Mouse (Mus musculus) liver, embryonic 13.5 days (tissue): ENCODE measurements around the gene Dda1. TPM values are rescaled to one million over a fixed set of nuclear protein-coding genes. Genes with fewer than 3 reads are reported as not detected.
"Not testable (repeated sequence)": the region's sequence is repeated elsewhere in the genome, so short reads cannot be mapped to it uniquely, and the experiment has no call there.

Experiments
- ATAC-seq: fragments of 200-750 bp; cut with Nextera tagmentation; 2 replicates; pipeline ENCODE4 v1.8.0; 2017; ENCODE audit warnings: low read depth, mild to moderate bottlenecking, moderate number of reproducible peaks, moderate library complexity
- DNase-seq: peaks from one replicate; pipeline ENCODE4 v3.0.0; 2022
- H3K27ac ChIP-seq: fragments of 300-500 bp; sonication (generic); 2 replicates; pipeline ENCODE4 v1.5.1; 2015; ENCODE audit warnings: moderate library complexity, mild to moderate bottlenecking, inconsistent platforms
- H3K27me3 ChIP-seq: fragments of 300-500 bp; sonication (generic); 2 replicates; pipeline ENCODE4 v1.6.1; 2015; ENCODE audit warnings: mild to moderate bottlenecking, inconsistent platforms
- H3K36me3 ChIP-seq: fragments of 300-500 bp; sonication (generic); 2 replicates; pipeline ENCODE4 v1.6.1; 2015; ENCODE audit warnings: mild to moderate bottlenecking, inconsistent platforms
- H3K4me1 ChIP-seq: fragments of 300-500 bp; sonication (generic); replicated peaks from 2 replicates; pipeline ENCODE4 v1.6.1; 2015; ENCODE audit warnings: inconsistent platforms
- H3K4me2 ChIP-seq: fragments of 300-500 bp; sonication (generic); 2 replicates; pipeline ENCODE4 v1.6.1; 2015; ENCODE audit warnings: inconsistent platforms, mild to moderate bottlenecking, moderate library complexity
- H3K4me3 ChIP-seq: fragments of 300-500 bp; sonication (generic); replicated peaks from 2 replicates; pipeline ENCODE4 v1.5.1; 2015; ENCODE audit warnings: mild to moderate bottlenecking, inconsistent platforms
- H3K9ac ChIP-seq: fragments of 300-500 bp; sonication (generic); 2 replicates; pipeline ENCODE4 v1.6.1; 2015; ENCODE audit warnings: mild to moderate bottlenecking, inconsistent platforms
- H3K9me3 ChIP-seq: fragments of 300-500 bp; sonication (generic); replicated peaks from 2 replicates; pipeline ENCODE4 v1.6.1; 2016; ENCODE audit warnings: inconsistent platforms
- WGBS: fragments of 180-500 bp; shearing (Covaris S2); methylation state at CpG from one replicate; pipeline ENCODE4 v1.1.7; 2015; ENCODE audit not compliant: insufficient replicate concordance; 5-methylcytosine and 5-hydroxymethylcytosine counted together
- polyA plus RNA-seq: library from polyadenylated mRNA; unstranded; fragments of >200 nt; fragmentation: Nextera tagmentation; extraction: Ambion mirVana; gene quantifications from 2 replicates; pipeline ENCODE4 v1.2.1, GENCODE M21; 2015

Dda1 gene
- polyA plus RNA-seq = 50.9 and 51.6 TPM in 2 replicates

GRCm38 (mm10) chr8:71468916-71469315 lies at the start of gene Dda1:
Gene Dda1 (plus strand): TSS chr8:71469199.
- Histone ChIP-seq H3K4me2 (peak within 1 kb of the TSS; percentile 96), H3K9me3 (no peaks in the 10 kb centered on the region), H3K4me3 (peak within 1 kb of the TSS; percentile 90), H3K27me3 (no peaks in the 10 kb centered on the region), H3K9ac (peak within 1 kb of the TSS; percentile 88), H3K36me3 (peaks cover 45% of the 10 kb centered on the region), H3K27ac (peak within 1 kb of the TSS; percentile 80), H3K4me1 (peaks cover 42% of the 10 kb centered on the region)
- DNase-seq (peak; percentile 98), ATAC-seq (peak; percentile 84)
- 0% methylated on average over 52 of the region's 52 CpGs for WGBS

- ATAC-seq (no peak), DNase-seq (no peak)
- Histone ChIP-seq H3K9ac (no peak overlapping the region), H3K9me3 (no peaks in the 10 kb centered on the region), H3K27me3 (peaks cover 3% of the 10 kb centered on the region; the same call in 1 of the 2 replicates), H3K36me3 (no peaks in the 10 kb centered on the region), H3K27ac (no peak overlapping the region), H3K4me3 (no peak overlapping the region), H3K4me1 (no peaks in the 10 kb centered on the region), H3K4me2 (no peak overlapping the region)
Observed at GRCm38 (mm10) chr8:71422121-71422520, 46.9 kb upstream of the Dda1 start.

- not testable (repeated sequence) for H3K9ac ChIP-seq, H3K27me3 ChIP-seq, H3K36me3 ChIP-seq, H3K4me3 ChIP-seq, H3K4me1 ChIP-seq, H3K27ac ChIP-seq, H3K9me3 ChIP-seq, ATAC-seq, DNase-seq, H3K4me2 ChIP-seq
- 58% methylated on average over 1 of the region's 1 CpGs for WGBS
Observed at GRCm38 (mm10) chr8:71432935-71433334, 36.1 kb upstream of the Dda1 start.

GRCm38 (mm10) chr8:71437041-71437440 lies 32.0 kb upstream of the Dda1 start:
- no peak overlapping the region for H3K4me2 ChIP-seq
- no peak for ATAC-seq
- H3K9me3 ChIP-seq = no peaks in the 10 kb centered on the region
- H3K4me1 ChIP-seq = no peaks in the 10 kb centered on the region
- no peaks in the 10 kb centered on the region for H3K36me3 ChIP-seq
- no peak overlapping the region for H3K9ac ChIP-seq
- no peak overlapping the region for H3K27ac ChIP-seq
- 40% methylated on average over 3 of the region's 3 CpGs for WGBS
- H3K4me3 ChIP-seq = no peak overlapping the region
- no peak for DNase-seq
- peaks cover 3% of the 10 kb centered on the region; the same call in 1 of the 2 replicates for H3K27me3 ChIP-seq

GRCm38 (mm10) chr8:71441404-71441803 lies 27.6 kb upstream of the Dda1 start:
- H3K9me3 ChIP-seq = no peaks in the 10 kb centered on the region
- H3K27me3 ChIP-seq = peaks cover 25% of the 10 kb centered on the region
- DNase-seq (no peak), ATAC-seq (no peak)
- under 1% methylated on average over 7 of the region's 7 CpGs for WGBS
- H3K4me1 ChIP-seq = no peaks in the 10 kb centered on the region
- no peaks in the 10 kb centered on the region for H3K36me3 ChIP-seq
- no peak overlapping the region for H3K4me2 ChIP-seq
- no peak overlapping the region for H3K27ac ChIP-seq
- no peak overlapping the region for H3K9ac ChIP-seq
- H3K4me3 ChIP-seq = no peak overlapping the region

- Histone ChIP-seq H3K4me3 (no peak overlapping the region), H3K4me2 (no peak overlapping the region), H3K27me3 (peaks cover 25% of the 10 kb centered on the region), H3K9ac (no peak overlapping the region), H3K9me3 (no peaks in the 10 kb centered on the region), H3K36me3 (no peaks in the 10 kb centered on the region), H3K27ac (no peak overlapping the region), H3K4me1 (no peaks in the 10 kb centered on the region)
- ATAC-seq = no peak
- no peak for DNase-seq
- 62% methylated on average over 7 of the region's 7 CpGs for WGBS
Observed at GRCm38 (mm10) chr8:71445096-71445495, 23.9 kb upstream of the Dda1 start.

GRCm38 (mm10) chr8:71451337-71451736 lies 17.7 kb upstream of the Dda1 start:
- ATAC-seq (no peak), DNase-seq (no peak)
- Histone ChIP-seq H3K4me2 (no peak overlapping the region), H3K9ac (no peak overlapping the region), H3K27ac (no peak overlapping the region), H3K36me3 (no peaks in the 10 kb centered on the region), H3K27me3 (peaks cover 22% of the 10 kb centered on the region; the same call in 1 of the 2 replicates), H3K4me3 (no peak overlapping the region), H3K4me1 (no peaks in the 10 kb centered on the region), H3K9me3 (no peaks in the 10 kb centered on the region)
- WGBS = 56% methylated on average over 4 of the region's 4 CpGs

- ATAC-seq (no peak), DNase-seq (no peak)
- H3K27ac ChIP-seq = no peak overlapping the region
- no peaks in the 10 kb centered on the region for H3K9me3 ChIP-seq
- H3K27me3 ChIP-seq = peaks cover 22% of the 10 kb centered on the region; the same call in 1 of the 2 replicates
- no peak overlapping the region for H3K4me2 ChIP-seq
- peaks cover 2% of the 10 kb centered on the region for H3K4me1 ChIP-seq
- H3K4me3 ChIP-seq = no peak overlapping the region
- H3K36me3 ChIP-seq = no peaks in the 10 kb centered on the region
- no peak overlapping the region for H3K9ac ChIP-seq
- WGBS = 39% methylated on average over 11 of the region's 11 CpGs
Observed at GRCm38 (mm10) chr8:71451777-71452176, 17.2 kb upstream of the Dda1 start.

GRCm38 (mm10) chr8:71452669-71453068 lies 16.3 kb upstream of the Dda1 start:
- WGBS = 50% methylated on average over 2 of the region's 2 CpGs
- Histone ChIP-seq H3K9ac (no peak overlapping the region), H3K27me3 (peaks cover 22% of the 10 kb centered on the region; the same call in 1 of the 2 replicates), H3K9me3 (no peaks in the 10 kb centered on the region), H3K4me3 (no peak overlapping the region), H3K4me1 (peaks cover 11% of the 10 kb centered on the region), H3K36me3 (no peaks in the 10 kb centered on the region), H3K27ac (no peak overlapping the region), H3K4me2 (no peak overlapping the region)
- DNase-seq = no peak
- ATAC-seq = no peak

GRCm38 (mm10) chr8:71454668-71455067 lies 14.3 kb upstream of the Dda1 start:
- H3K27me3 ChIP-seq = peaks cover 22% of the 10 kb centered on the region; the same call in 1 of the 2 replicates
- H3K4me1 ChIP-seq = peaks cover 15% of the 10 kb centered on the region
- H3K27ac ChIP-seq = no peak overlapping the region
- WGBS = 74% methylated on average over 8 of the region's 8 CpGs
- no peak overlapping the region for H3K4me3 ChIP-seq
- H3K36me3 ChIP-seq = peaks cover 4% of the 10 kb centered on the region; the same call in 1 of the 2 replicates
- H3K9ac ChIP-seq = no peak overlapping the region
- no peak overlapping the region for H3K4me2 ChIP-seq
- no peaks in the 10 kb centered on the region for H3K9me3 ChIP-seq
- DNase-seq (no peak), ATAC-seq (no peak)

- WGBS = 31% methylated on average over 22 of the region's 22 CpGs
- DNase-seq (peak; percentile 60), ATAC-seq (peak; percentile 61)
- H3K4me2 ChIP-seq = no peak overlapping the region
- H3K4me1 ChIP-seq = peaks cover 15% of the 10 kb centered on the region
- peaks cover 16% of the 10 kb centered on the region for H3K36me3 ChIP-seq
- no peaks in the 10 kb centered on the region; the same call in 1 of the 2 replicates for H3K9me3 ChIP-seq
- no peak overlapping the region for H3K4me3 ChIP-seq
- no peak overlapping the region for H3K9ac ChIP-seq
- peaks cover 20% of the 10 kb centered on the region; the same call in 1 of the 2 replicates for H3K27me3 ChIP-seq
- H3K27ac ChIP-seq = no peak overlapping the region
Observed at GRCm38 (mm10) chr8:71456906-71457305, 12.1 kb upstream of the Dda1 start.

GRCm38 (mm10) chr8:71457659-71458270 lies 11.2 kb upstream of the Dda1 start:
- DNase-seq = no peak
- H3K4me3 ChIP-seq = no peak overlapping the region
- H3K4me2 ChIP-seq = no peak overlapping the region
- WGBS = 65% methylated on average over 20 of the region's 20 CpGs
- H3K9ac ChIP-seq = no peak overlapping the region
- ATAC-seq = no peak
- peaks cover 16% of the 10 kb centered on the region for H3K36me3 ChIP-seq
- H3K9me3 ChIP-seq = no peaks in the 10 kb centered on the region; the same call in 1 of the 2 replicates
- peaks cover 22% of the 10 kb centered on the region for H3K4me1 ChIP-seq
- H3K27ac ChIP-seq = no peak overlapping the region
- peaks cover 18% of the 10 kb centered on the region; the same call in 1 of the 2 replicates for H3K27me3 ChIP-seq
